Mouse (Mus musculus) layer of hippocampus, adult 9-10 months (tissue): ENCODE results near the gene Elp1.

Experiments used
- DNase-seq: peaks from one replicate; pipeline ENCODE4 v3.0.0; 2022; ENCODE audit warnings: low spot score

Gene Elp1

GRCm38 (mm10) chr4:56801907-56802668 lies at the start of gene Elp1, which contains the start of gene Fam206a:
TSS of gene Elp1 (minus strand) at chr4:56802331.
TSS of gene Fam206a (plus strand) at chr4:56802345.
- DNase-seq = peak; percentile 93

- DNase-seq = no peak
These were observed 48.6 kb upstream of the Elp1 start for GRCm38 (mm10) chr4:56850724-56851123.

- no peak for DNase-seq
These were observed 45.9 kb upstream of the Elp1 start for GRCm38 (mm10) chr4:56848044-56848443.

- DNase-seq = no peak
These were observed 45.3 kb upstream of the Elp1 start for GRCm38 (mm10) chr4:56847400-56847799.

- DNase-seq = no peak
These were observed 43.9 kb upstream of the Elp1 start for GRCm38 (mm10) chr4:56845896-56846533.

- no peak for DNase-seq
These were observed 42.8 kb upstream of the Elp1 start for GRCm38 (mm10) chr4:56844911-56845310.

- DNase-seq = no peak
These were observed 41.8 kb upstream of the Elp1 start for GRCm38 (mm10) chr4:56843963-56844362.

- no peak for DNase-seq
These were observed 40.4 kb upstream of the Elp1 start for GRCm38 (mm10) chr4:56842501-56842900.

- DNase-seq = no peak
These were observed 38.2 kb upstream of the Elp1 start for GRCm38 (mm10) chr4:56840297-56840696.

- no peak for DNase-seq
These were observed 35.5 kb upstream of the Elp1 start for GRCm38 (mm10) chr4:56837661-56838060.

- DNase-seq = no peak
These were observed 29.9 kb upstream of the Elp1 start for GRCm38 (mm10) chr4:56831998-56832397.

- DNase-seq = no peak
These were observed 29.0 kb upstream of the Elp1 start for GRCm38 (mm10) chr4:56831013-56831609.

- no peak for DNase-seq
These were observed 27.4 kb upstream of the Elp1 start for GRCm38 (mm10) chr4:56829511-56829921.

GRCm38 (mm10) chr4:56828932-56829331 lies 26.8 kb upstream of the Elp1 start:
- DNase-seq = no peak

- DNase-seq = no peak
These were observed 22.1 kb upstream of the Elp1 start for GRCm38 (mm10) chr4:56824231-56824630.

GRCm38 (mm10) chr4:56820017-56820550 lies 18.0 kb upstream of the Elp1 start:
- DNase-seq = no peak

- DNase-seq = no peak
These were observed 13.0 kb upstream of the Elp1 start for GRCm38 (mm10) chr4:56815131-56815530.

GRCm38 (mm10) chr4:56812096-56812495 lies 10.0 kb upstream of the Elp1 start:
- DNase-seq = no peak

- no peak for DNase-seq
These were observed 9.5 kb upstream of the Elp1 start for GRCm38 (mm10) chr4:56811642-56812041.

- no peak for DNase-seq
These were observed 6.9 kb upstream of the Elp1 start for GRCm38 (mm10) chr4:56809050-56809449.

- no peak for DNase-seq
These were observed 579 bp upstream of the Elp1 start for GRCm38 (mm10) chr4:56802669-56803150.

GRCm38 (mm10) chr4:56791373-56791772 lies 10.8 kb downstream of the Elp1 start:
- no peak for DNase-seq

- no peak for DNase-seq
These were observed 31.1 kb downstream of the Elp1 start for GRCm38 (mm10) chr4:56771065-56771464.
